Mouse (Mus musculus): ENCODE results near the gene Mup15.
"Not testable (repeated sequence)": the region's sequence is repeated elsewhere in the genome, so short reads cannot be mapped to it uniquely, and the experiment has no call there.

The Mup15 gene

GRCm38 (mm10) chr4:61439643-61440042 lies at the start of gene Mup15:
Mup15 (minus strand) TSS chr4:61439743.
- not testable (repeated sequence) for DNase-seq (ENCODE audit: low spot score)

Measured in ovary, postnatal 14 days (tissue).